Mouse (Mus musculus): ENCODE results near the gene Rbfox2. TPM values are rescaled to one million over a fixed set of nuclear protein-coding genes. Genes with fewer than 3 reads are reported as not detected.

Rbfox2 gene
- total RNA-seq, 2 experiments from 2014 or later: 102 to 104 TPM

GRCm38 (mm10) chr15:77237661-77238060 lies 69.1 kb downstream of the Rbfox2 start:
- DNase-seq (ENCODE audit: low spot score in 2 of 2): no peak

DNA sequence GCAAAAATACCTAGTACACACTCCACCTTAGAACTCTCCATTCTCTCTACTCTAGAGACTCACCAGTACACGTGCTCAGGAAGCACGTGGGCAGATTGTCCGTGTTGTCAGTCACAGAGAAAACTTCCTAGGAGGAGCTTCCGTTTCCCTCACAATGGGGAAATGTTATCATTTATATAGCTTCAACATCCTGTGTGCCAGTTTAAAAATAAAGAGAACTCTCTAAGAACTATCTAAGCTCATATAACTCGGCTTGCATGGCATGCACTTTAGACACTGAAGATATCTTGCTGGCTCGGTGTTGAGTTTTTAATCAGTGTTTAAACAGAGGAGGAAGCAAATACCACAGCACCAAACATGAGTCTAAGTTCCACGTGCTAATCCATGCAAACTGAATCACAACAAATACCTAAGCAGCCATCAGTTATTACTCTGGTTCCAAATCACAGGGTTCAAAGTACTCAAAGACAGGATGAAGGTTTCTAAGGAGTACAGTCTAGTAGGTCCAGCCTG lies 70.7 kb downstream of the Rbfox2 start:
- DNase-seq (ENCODE audit: low spot score in 2 of 2): no peak

DNA sequence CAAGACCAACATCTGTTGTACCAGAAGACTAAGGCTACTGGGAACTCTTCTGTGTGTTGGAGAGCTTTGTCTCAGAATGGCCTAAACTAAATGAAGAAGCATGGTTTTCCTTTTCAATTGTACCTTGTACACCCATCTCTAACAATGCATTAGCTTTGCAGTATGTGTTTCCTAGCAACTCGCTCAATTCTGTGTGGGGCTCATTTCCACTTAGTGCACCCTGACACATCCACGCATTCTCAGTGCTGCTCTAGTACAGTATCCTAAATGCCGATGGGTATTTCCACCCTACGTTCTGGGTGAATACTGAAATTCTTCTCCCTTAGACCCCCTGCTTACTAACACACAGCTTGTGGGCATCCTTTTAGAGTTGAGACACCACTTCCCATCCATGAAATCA lies 71.3 kb downstream of the Rbfox2 start:
- DNase-seq (ENCODE audit: low spot score in 2 of 2): no peak

GRCm38 (mm10) chr15:77234296-77234695 lies 72.5 kb downstream of the Rbfox2 start:
- DNase-seq (ENCODE audit: low spot score in 2 of 2): no peak

- no peak for DNase-seq (ENCODE audit: low spot score in 2 of 2)
Measured at GRCm38 (mm10) chr15:77230144-77230543, 76.7 kb downstream of the Rbfox2 start.

- DNase-seq (ENCODE audit: low spot score in 2 of 2): no peak
Measured at GRCm38 (mm10) chr15:77226831-77227354, 79.9 kb downstream of the Rbfox2 start.

- DNase-seq (ENCODE audit: low spot score in 2 of 2): no peak
Measured at GRCm38 (mm10) chr15:77225858-77226257, 80.9 kb downstream of the Rbfox2 start.

GRCm38 (mm10) chr15:77225274-77225673 lies 81.5 kb downstream of the Rbfox2 start:
- no peak for DNase-seq (ENCODE audit: low spot score in 2 of 2)

- DNase-seq (ENCODE audit: low spot score in 2 of 2): no peak
Measured at GRCm38 (mm10) chr15:77220833-77221232, 86.0 kb downstream of the Rbfox2 start.

DNA sequence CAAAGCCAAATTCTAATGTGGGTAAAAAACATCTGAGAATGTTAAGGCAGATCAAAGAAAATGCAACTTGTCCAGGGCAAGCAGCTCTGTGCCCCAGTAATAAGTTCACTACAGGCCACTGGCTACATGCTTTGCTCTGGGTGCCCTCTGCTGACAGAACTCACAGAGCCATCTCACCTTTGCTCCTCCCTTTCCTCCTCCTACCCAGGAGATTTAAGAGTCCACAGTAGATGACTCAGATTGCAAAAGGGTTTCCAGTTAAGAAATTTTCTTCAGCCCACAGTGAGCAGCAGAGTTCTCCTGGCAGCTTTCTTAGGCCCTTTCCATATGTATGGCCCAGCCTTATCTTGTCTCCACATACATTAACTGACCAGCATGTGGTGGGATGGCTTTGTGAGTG lies 86.7 kb downstream of the Rbfox2 start:
- DNase-seq (ENCODE audit: low spot score in 2 of 2): no peak

DNA sequence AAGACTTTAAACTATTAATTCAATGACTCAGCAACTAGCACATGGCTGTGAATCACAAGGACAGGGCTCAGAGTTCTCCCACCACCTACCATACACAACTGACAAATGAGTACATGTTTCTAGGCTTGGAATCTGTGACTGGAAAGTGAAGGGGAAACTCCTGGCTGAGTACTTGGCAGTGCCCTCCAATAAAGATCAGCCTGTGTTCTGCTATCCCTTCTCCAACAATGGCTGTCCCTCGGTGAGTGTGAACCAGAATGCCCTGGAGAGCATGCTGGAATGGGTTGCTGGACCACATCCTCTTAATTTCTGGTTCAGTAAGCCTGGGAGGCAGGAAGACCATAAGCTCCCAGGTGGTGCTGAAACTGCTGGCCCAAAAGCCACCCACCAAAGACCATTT lies 87.2 kb downstream of the Rbfox2 start:
- DNase-seq (ENCODE audit: low spot score in 2 of 2): no peak

- DNase-seq (ENCODE audit: low spot score in 2 of 2): no peak
Measured at GRCm38 (mm10) chr15:77218007-77218406, 88.8 kb downstream of the Rbfox2 start.

DNA sequence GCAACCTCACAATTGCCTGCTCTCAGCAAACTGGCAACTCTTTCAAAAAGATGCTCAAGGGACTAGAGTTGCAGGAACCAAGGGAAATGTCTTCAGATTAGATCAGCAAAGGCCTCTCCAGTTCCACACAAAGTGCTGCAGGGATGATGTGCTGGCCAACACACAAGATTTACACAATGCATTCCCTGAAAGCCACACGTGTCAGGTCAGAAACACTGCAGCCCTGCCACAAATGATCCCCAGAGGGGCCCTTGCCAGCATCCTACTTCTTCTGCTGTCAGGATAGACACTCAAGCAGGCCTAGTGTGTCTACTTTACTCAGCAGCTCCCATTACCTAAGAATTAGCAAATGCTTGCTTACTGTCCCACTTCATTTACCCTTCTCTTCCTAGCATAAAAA lies 89.3 kb downstream of the Rbfox2 start:
- no peak for DNase-seq (ENCODE audit: low spot score in 2 of 2)

DNA sequence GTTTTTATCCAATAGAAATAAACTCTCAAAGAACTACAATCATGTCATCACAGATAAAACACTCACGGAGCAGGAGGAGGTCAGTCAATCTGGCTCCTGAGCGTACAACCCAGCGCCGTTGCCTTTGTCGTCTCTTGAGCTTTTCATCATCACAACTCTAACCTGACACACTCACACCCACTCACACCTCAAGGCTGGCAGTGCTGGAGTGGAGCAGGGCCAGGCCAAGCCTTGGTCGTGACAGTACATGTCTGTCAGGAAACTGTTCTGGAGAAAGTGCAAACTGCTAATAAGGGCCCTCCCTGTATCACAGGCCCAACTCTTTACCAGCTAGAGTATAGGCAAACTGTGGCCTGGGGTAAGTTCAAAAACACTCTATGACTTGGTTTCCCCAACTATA lies 90.1 kb downstream of the Rbfox2 start:
- DNase-seq (ENCODE audit: low spot score in 2 of 2): no peak

DNA sequence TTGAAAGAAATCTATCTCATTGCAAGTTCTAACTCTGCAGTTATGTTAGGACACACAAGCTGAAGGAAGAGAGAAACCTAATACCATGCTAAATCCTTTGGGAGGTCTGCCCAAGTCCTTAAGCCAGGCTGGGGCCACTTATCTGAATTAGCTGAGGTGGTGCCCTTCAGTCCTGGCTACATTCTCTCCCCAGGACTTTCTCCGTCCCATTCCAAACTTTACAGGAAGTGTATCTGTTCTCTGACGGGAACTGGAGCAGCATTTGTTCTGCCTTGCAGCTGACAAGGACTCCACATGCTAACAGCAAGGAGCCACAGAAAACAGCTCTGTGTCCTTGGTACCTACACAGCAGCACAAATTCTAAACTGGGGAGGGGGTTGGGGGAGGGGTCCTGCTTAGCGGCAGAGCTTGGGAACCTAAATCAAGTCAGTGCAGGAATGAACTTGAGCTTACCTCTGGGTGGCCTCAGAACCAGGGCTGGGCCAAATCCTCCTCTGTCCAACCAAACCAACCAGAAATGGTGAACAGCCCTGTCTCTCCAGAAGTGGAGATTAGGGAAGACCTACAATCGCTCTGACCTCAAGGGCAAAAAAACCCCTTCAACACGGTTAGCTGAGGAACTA lies 91.5 kb downstream of the Rbfox2 start:
- DNase-seq (ENCODE audit: low spot score in 2 of 2): no peak

DNA sequence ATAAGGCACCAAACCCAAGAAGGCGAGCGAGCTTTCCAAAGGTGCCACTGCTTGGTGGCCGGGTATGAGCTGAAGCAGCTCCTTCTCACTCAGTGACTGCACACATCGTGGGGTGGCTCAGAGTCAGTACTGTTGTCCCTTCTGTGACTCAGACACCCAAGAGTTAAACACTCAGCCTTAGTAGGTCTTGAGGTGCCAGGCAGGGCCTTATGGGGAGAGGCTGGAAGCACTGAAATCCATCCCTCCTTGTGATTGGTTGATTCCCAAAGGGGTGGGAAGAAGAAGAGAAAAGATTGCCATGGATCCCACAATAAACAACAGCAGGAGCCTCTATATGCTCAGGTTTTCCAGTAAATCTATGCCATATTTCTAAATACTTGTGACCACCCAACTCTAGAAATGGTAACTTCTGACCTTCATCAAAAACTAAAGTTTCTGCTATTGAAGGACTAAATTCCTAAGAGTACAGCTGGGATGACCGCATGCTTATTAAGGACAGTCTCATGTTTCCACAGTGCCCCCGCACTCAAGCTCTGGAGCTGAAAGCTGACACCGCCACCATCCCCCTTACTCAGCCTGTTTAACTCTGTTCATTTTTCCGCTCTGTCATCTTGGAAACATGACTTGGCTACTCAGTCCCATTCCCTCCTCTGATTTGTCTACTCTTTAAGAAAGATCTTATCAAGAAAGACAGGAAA lies 92.2 kb downstream of the Rbfox2 start:
- no peak for DNase-seq (ENCODE audit: low spot score in 2 of 2)

DNA sequence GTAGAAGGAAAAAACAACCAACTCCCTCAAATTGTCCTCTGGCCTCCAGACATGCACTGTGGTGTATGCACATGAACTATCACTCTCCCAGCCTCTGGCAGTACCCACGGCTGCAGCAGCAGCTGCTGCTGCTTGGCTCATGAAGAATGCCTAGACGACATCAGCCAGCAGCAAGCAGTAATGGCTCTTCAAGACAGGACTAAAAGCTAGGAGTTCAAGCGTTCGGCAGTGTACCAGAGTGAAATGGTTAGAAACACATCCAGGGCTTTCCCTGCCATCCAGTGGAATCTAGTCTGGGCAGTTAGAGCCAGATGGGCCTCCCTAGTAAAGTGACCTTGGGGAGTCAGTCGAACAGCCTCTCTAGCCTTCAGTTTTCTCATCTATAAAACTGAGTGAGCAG lies 93.0 kb downstream of the Rbfox2 start:
- DNase-seq (ENCODE audit: low spot score in 2 of 2): no peak

DNA sequence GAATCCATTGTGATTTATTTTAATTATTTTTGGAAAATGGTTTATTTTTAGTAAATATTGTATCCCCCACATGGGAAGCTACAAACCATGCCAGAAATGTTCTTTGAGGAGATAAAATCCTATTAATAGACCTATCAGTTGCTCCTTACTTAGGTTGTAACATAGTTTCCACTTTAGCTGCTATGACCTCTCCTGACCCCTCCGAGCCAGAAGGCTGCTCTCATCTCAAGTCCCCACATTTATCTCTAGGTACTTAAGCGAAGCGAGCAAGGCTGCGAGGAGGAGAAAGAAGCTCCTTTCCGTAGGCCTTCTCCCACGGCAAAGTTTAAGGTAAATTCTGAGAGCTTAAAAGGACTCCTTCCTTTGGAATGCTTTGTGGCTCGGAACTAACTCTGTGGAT lies 94.0 kb downstream of the Rbfox2 start:
- DNase-seq (ENCODE audit: low spot score in 2 of 2): no peak

GRCm38 (mm10) chr15:77212217-77212757 lies 94.5 kb downstream of the Rbfox2 start:
- DNase-seq (ENCODE audit: low spot score in 2 of 2): no peak

DNA sequence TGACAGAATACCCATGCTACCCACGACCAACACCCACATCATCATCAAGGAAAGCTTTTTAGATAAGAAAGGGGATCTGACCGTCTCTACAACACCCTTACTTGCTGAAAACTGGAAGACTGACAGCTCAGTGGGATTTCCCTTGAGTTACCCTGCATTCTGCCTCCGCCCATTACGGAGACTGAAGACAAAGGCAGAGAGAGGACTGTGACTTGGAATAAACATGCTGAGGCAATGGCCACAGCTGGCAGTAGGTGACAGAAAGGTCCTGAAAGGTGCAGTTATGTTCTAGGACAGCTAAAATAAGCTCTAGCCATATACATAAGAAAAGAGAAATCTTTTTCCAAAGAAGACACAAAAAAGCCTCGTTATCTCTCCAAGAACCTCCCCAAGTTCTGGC lies 99.8 kb downstream of the Rbfox2 start:
- no peak for DNase-seq (ENCODE audit: low spot score in 2 of 2)

DNA sequence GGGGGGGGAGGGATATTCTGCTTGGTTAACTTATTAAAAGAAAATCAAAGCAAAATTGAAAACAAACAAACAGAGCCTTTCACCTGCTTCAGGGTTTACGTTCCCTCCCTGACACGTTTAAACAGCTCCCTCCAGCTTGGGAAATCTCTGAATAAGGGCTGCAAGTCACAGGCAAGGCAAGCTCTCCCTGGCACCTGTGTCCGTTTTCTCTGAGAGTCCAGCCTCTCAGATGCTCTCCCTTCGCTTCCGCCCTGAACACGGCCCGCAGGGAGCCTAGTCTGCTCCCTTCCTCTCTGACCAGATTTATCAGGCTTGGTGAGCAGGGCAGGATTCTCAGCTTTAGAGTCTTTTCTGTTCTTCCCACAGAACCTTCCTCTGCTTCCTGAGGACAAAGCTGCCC lies 101.9 kb downstream of the Rbfox2 start:
- no peak for DNase-seq (ENCODE audit: low spot score in 2 of 2)

DNA sequence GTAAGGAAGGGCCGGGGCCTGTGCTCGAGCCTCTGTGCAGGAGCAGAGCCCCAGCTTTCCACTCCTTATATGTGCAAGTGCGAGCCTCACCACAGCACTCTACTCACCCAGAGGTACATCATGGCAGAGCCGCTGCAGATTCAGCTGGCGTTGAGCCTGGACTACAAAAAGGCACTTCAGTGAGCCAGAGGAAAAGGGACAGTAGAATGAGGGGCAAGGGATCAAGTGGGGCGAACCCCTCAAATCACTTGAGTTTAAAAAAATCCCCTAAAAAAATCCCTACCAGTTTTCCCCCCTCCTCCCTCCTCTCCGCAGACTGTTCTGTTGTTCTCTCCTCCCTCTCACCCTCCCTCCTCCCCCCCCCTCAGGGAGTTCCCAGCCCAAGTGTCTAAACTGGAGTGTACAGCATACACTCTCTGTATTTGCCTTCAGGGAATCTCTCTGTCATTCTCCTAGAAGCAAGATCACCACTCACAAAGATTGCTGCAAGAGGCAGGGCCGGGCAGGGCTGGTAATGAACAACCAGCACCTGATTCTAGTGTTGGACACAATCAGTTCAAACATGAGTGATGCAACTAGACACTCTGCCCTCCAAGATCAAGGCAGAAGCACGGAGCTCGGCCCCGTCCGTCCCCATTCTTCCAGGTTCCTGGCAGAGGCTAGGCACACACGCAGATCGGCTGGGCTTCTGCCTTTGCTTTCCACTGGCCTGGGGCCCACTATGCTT lies 103.4 kb downstream of the Rbfox2 start:
- DNase-seq (ENCODE audit: low spot score in 2 of 2): no peak

Data from adrenal gland, postnatal 4 days (tissue).